Mouse (Mus musculus) forebrain, embryonic 14.5 days (tissue): ENCODE data around the gene Grb10. TPM values are rescaled to one million over a fixed set of nuclear protein-coding genes. Genes with fewer than 3 reads are reported as not detected.
A peak's percentile ranks its signal among the peaks of the same experiment; 100 is the strongest.

Source experiments
- ATAC-seq: fragments of 200-750 bp; cut with Nextera tagmentation; 2 replicates; pipeline ENCODE4 v1.8.0; 2017; ENCODE audit warnings: mild to moderate bottlenecking, moderate library complexity
- DNase-seq: peaks from one replicate; pipeline ENCODE4 v3.0.0-alpha.2; 2015; ENCODE audit warnings: low spot score
- H3K27ac ChIP-seq: fragments of 300-500 bp; sonication (generic); 2 replicates; pipeline ENCODE4 v1.5.1; 2014; ENCODE audit warnings: low read depth, mild to moderate bottlenecking, control low read depth, low read length, moderate library complexity
- H3K27me3 ChIP-seq: fragments of 300-500 bp; sonication (generic); replicated peaks from 2 replicates; pipeline ENCODE4 v1.6.1; 2014; ENCODE audit warnings: low read length, control low read depth, mixed read lengths; ENCODE audit not compliant: control insufficient read depth, insufficient read depth
- H3K36me3 ChIP-seq: fragments of 300-500 bp; sonication (generic); 2 replicates; pipeline ENCODE4 v1.6.1; 2014; ENCODE audit warnings: low read length, control low read depth; ENCODE audit not compliant: control insufficient read depth, insufficient read depth
- H3K4me1 ChIP-seq: fragments of 300-500 bp; sonication (generic); 2 replicates; pipeline ENCODE4 v1.6.1; 2014; ENCODE audit warnings: antibody characterized with exemption, low read length, control low read depth; ENCODE audit not compliant: control insufficient read depth, insufficient read depth
- H3K4me2 ChIP-seq: fragments of 300-500 bp; sonication (generic); 2 replicates; pipeline ENCODE4 v1.6.1; 2014; ENCODE audit warnings: mild to moderate bottlenecking, control low read depth, low read length
- H3K4me3 ChIP-seq: fragments of 300-500 bp; sonication (generic); 2 replicates; pipeline ENCODE4 v1.5.1; 2014; ENCODE audit warnings: low read depth, low read length, control low read depth
- H3K9ac ChIP-seq: fragments of 300-500 bp; sonication (generic); 2 replicates; pipeline ENCODE4 v1.6.1; 2014; ENCODE audit warnings: mild to moderate bottlenecking, low read length, control low read depth, moderate library complexity
- H3K9me3 ChIP-seq: fragments of 300-500 bp; sonication (generic); replicated peaks from 2 replicates; pipeline ENCODE4 v1.6.1; 2016; ENCODE audit warnings: low read length, control low read depth, mixed read lengths; ENCODE audit not compliant: control insufficient read depth
- WGBS: fragments of 180-500 bp; shearing (Covaris S2); extraction: QIAGEN DNeasy Blood & Tissue Kit; methylation state at CpG from one replicate; pipeline ENCODE4 v1.1.7; 2014; 5-methylcytosine and 5-hydroxymethylcytosine counted together
- polyA plus RNA-seq: library from polyadenylated mRNA; unstranded; fragments of >200 nt; fragmentation: Nextera tagmentation; extraction: Ambion mirVana; gene quantifications from 2 replicates; pipeline ENCODE4 v1.2.1, GENCODE M21; 2014

Grb10 gene
- polyA plus RNA-seq, 1 experiment from 2014 or later: 66.2 TPM

DNA sequence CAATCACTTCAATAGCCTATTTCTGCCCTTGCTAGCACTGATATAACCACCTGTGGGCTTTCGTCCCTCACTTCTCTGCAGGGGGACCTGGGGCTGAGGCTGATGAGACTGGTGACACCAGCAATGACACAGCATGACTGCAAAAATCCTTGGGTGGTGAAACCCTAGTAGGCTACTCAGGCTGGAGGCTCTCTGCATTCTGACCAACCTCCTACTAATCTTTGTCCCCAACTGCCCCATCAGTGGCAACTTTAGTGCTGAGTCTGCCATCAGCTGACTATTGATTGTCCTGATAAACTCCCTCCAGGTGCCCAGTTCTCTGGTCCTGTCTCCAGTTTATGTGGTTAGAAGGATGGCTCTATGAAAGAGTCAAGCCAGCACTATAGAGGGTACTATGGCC, 85.9 kb downstream of the Grb10 start:
- Histone ChIP-seq H3K4me1 (no peaks in the 10 kb centered on the region), H3K36me3 (peaks cover 6% of the 10 kb centered on the region; the same call in 1 of the 2 replicates), H3K4me3 (no peak overlapping the region), H3K4me2 (no peak overlapping the region), H3K27me3 (no peaks in the 10 kb centered on the region), H3K9ac (no peak overlapping the region), H3K9me3 (no peaks in the 10 kb centered on the region), H3K27ac (no peak overlapping the region)
- WGBS: 96% methylated on average over 1 of the region's 1 CpGs
- ATAC-seq: no peak
- DNase-seq: no peak

DNA sequence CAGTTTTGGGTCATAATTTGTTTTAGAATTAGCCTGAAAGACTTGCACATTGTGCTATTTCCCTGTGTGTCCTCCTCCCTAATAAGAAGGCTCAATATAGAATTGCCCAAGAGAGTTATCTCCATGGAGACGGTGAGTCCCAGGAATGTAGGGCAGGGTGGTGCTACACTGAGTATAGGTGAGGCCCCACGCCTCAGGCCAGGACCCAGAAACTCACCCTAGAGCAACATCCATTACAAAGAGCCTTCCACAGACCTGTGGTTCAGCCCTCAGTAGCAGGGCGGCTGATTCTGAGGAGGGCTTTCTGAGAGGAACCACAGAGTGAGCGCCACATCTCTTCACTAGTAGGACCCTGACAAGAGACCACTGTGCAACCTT, 89.5 kb downstream of the Grb10 start:
- Histone ChIP-seq H3K4me1 (no peaks in the 10 kb centered on the region), H3K9ac (no peak overlapping the region), H3K9me3 (no peaks in the 10 kb centered on the region), H3K27me3 (no peaks in the 10 kb centered on the region), H3K27ac (no peak overlapping the region), H3K36me3 (peaks cover 19% of the 10 kb centered on the region), H3K4me2 (no peak overlapping the region), H3K4me3 (no peak overlapping the region)
- 43% methylated on average over 4 of the region's 4 CpGs for WGBS
- ATAC-seq (0 out of 2 replicates have a peak, but pooled peaks have one; percentile 40), DNase-seq (no peak)

DNA sequence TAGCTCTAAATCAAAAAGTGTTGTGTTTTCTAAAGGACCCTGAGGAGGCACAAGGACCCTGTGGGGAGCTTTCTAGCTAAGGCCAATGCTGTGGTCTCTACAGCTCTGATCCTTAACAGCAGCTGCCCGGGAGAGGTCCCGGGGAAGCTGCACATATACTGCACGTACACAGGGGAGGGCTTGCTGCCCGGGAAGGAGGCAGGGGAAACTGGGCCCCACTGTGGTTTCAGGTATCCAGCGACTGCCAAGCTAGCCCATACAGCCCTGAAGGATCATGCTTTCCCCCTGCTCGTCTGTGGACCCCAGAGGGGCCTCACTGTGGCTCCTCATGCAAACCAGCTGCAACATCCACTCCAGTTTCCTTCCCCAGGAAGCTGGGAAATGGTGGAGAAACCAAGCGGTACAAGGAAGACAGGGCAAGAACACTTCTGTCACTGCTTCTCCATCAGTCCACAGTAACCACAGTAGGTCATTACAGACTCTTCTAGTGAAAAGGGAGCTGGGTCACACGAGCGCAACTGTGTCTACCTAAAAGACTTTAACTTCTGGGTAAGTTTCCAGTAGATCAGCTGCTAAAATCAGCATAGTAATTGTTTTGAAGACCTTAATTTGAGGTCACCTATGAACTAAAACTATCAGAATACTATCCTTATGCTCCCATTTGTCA, 90.0 kb downstream of the Grb10 start:
- WGBS: 58% methylated on average over 9 of the region's 9 CpGs
- H3K9ac ChIP-seq: no peak overlapping the region
- H3K4me3 ChIP-seq: no peak overlapping the region
- H3K27ac ChIP-seq: no peak overlapping the region
- DNase-seq (no peak), ATAC-seq (no peak)
- H3K27me3 ChIP-seq: no peaks in the 10 kb centered on the region
- no peaks in the 10 kb centered on the region for H3K9me3 ChIP-seq
- no peaks in the 10 kb centered on the region for H3K4me1 ChIP-seq
- H3K36me3 ChIP-seq: peaks cover 24% of the 10 kb centered on the region
- H3K4me2 ChIP-seq: no peak overlapping the region

DNA sequence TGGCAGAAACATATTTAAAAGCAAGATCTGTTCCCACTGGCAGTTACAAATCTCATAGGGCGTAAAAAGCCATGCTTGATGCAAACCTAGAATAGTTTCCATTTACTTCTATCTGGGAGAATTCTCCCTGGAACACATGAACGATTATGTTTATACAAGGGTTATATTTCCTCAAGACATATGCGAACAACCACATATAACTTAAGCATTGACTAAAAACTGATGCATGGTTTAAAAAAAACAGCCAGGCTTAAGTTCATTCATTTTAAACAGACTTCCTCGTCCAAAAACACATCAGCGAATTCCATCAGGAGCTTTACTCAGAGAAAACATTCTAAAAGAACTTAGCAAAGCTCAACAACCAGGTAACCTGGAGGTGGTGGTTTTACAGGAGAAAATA, 90.6 kb downstream of the Grb10 start:
- no peak overlapping the region for H3K27ac ChIP-seq
- 94% methylated on average over 5 of the region's 5 CpGs for WGBS
- no peaks in the 10 kb centered on the region for H3K4me1 ChIP-seq
- H3K36me3 ChIP-seq: peaks cover 28% of the 10 kb centered on the region
- H3K27me3 ChIP-seq: no peaks in the 10 kb centered on the region
- no peak overlapping the region for H3K4me3 ChIP-seq
- DNase-seq (no peak), ATAC-seq (no peak)
- no peak overlapping the region for H3K4me2 ChIP-seq
- no peak overlapping the region for H3K9ac ChIP-seq
- no peaks in the 10 kb centered on the region for H3K9me3 ChIP-seq

DNA sequence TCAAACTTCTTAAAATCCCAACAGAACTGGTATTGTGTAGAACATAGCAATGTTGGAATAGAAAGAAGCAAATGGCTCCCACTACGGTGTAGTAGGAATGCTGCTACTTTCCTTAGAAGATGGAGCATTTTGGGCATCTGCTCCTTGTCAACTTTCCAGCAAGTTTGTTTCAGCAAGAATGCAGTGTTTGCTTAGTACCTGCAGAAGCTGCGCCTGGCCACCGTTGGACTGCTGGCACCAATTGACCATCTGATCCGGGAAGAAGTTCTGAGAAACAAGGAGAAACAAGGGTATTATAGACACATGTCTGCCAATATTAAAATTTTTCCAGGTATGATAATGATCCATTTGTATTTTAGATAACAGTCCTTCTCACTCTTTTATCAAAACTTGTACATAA, 92.7 kb downstream of the Grb10 start:
- 95% methylated on average over 4 of the region's 4 CpGs for WGBS
- Histone ChIP-seq H3K27ac (no peak overlapping the region), H3K27me3 (no peaks in the 10 kb centered on the region), H3K4me3 (no peak overlapping the region), H3K9me3 (no peaks in the 10 kb centered on the region), H3K9ac (no peak overlapping the region), H3K4me1 (peaks cover 5% of the 10 kb centered on the region; the same call in 1 of the 2 replicates), H3K36me3 (peaks cover 39% of the 10 kb centered on the region), H3K4me2 (no peak overlapping the region)
- ATAC-seq (no peak), DNase-seq (no peak)

DNA sequence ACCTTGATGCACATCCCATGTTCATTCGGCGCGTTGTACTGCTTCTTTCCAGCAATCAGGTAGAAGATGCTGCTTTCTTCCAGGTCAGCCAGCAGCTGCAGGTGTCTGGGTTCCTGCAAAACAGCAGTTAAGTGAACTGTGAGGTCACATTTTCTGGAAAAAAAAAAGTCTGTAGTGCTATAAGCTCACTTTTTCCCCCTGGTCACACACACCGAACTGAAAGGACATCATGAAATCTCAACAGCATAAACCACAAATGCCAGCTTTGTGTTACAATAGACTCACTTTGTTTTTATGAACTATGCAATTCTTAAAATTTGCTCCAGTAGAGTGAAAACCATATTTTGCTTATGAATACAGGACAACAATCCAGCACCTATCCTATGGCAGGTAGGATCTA, 93.7 kb downstream of the Grb10 start:
- H3K4me2 ChIP-seq: no peak overlapping the region
- H3K27me3 ChIP-seq: no peaks in the 10 kb centered on the region
- no peak overlapping the region for H3K9ac ChIP-seq
- H3K4me3 ChIP-seq: no peak overlapping the region
- peaks cover 36% of the 10 kb centered on the region for H3K36me3 ChIP-seq
- no peak for DNase-seq
- ATAC-seq: no peak
- 94% methylated on average over 4 of the region's 4 CpGs for WGBS
- no peak overlapping the region for H3K27ac ChIP-seq
- H3K4me1 ChIP-seq: peaks cover 5% of the 10 kb centered on the region; the same call in 1 of the 2 replicates
- no peaks in the 10 kb centered on the region for H3K9me3 ChIP-seq

DNA sequence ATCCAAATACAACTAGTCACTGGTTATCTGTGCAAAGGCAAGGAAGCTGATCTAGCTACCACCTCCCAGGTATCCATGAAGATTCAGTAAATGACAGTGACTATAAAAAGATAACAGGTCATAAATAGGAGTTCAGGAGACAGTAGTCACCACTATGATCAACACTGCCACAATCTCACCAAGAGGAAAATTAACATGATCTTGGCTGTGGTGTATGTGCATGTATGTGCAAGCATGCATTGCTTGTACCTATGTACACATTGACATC, 94.5 kb downstream of the Grb10 start:
- Histone ChIP-seq H3K27me3 (no peaks in the 10 kb centered on the region), H3K36me3 (peaks cover 35% of the 10 kb centered on the region), H3K27ac (no peak overlapping the region), H3K4me2 (no peak overlapping the region), H3K4me3 (no peak overlapping the region), H3K4me1 (peaks cover 5% of the 10 kb centered on the region; the same call in 1 of the 2 replicates), H3K9ac (no peak overlapping the region), H3K9me3 (no peaks in the 10 kb centered on the region)
- ATAC-seq (no peak), DNase-seq (no peak)

DNA sequence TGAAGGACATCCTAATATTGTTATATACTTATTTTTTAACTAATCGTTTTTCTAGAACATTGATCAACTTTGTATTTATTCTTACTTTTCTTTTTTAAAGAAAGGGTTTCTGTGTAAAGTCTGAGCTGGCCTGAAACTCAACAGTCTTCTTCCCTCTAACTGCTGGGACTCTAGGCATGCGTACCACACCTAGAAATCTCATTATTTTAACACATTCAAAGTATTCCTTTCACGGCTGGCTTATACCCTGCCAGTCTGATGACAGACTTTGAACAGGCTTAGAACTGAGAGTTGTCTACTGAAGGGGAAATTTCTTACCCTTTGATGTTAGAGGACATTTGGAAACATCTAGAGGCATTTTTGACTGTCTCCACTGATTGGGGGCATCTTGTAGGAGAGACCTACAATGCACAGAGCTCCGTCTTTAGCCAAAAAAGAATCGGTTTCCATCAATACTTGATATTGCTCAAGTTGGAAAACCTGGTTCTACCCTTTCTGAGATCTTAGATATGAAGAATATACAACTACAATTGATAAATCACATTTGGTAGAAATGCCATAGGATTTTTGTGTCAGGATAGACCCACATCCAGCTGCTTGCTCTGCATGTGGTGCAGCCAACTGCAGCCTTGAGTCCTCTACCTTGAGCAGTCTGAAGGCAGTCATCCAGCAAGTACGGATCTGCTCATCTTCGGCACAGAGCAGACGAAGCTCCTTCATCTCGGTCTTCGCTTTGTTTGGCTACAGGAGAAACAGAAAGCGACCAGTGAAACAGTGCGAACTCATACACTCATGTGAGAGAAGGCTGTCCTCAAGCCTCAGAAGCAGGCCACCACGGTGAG, 95.0 kb downstream of the Grb10 start:
- ATAC-seq: no peak

More for the DNA sequence above, 95.0 kb downstream of the Grb10 start:
- Histone ChIP-seq H3K4me2 (no peak overlapping the region), H3K27ac (no peak overlapping the region), H3K4me1 (peaks cover 5% of the 10 kb centered on the region; the same call in 1 of the 2 replicates), H3K27me3 (no peaks in the 10 kb centered on the region), H3K9ac (no peak overlapping the region), H3K9me3 (no peaks in the 10 kb centered on the region), H3K36me3 (peaks cover 35% of the 10 kb centered on the region), H3K4me3 (no peak overlapping the region)
- WGBS: 79% methylated on average over 13 of the region's 13 CpGs
- DNase-seq: no peak
